Mouse (Mus musculus): ENCODE data around the gene Tmem265. TPM values are rescaled to one million over a fixed set of nuclear protein-coding genes. Genes with fewer than 3 reads are reported as not detected.
A peak's percentile ranks its signal among the peaks of the same experiment; 100 is the strongest.

Tmem265 gene
- polyA plus RNA-seq, 1 experiment from 2014 or later = 3.9 TPM

DNA sequence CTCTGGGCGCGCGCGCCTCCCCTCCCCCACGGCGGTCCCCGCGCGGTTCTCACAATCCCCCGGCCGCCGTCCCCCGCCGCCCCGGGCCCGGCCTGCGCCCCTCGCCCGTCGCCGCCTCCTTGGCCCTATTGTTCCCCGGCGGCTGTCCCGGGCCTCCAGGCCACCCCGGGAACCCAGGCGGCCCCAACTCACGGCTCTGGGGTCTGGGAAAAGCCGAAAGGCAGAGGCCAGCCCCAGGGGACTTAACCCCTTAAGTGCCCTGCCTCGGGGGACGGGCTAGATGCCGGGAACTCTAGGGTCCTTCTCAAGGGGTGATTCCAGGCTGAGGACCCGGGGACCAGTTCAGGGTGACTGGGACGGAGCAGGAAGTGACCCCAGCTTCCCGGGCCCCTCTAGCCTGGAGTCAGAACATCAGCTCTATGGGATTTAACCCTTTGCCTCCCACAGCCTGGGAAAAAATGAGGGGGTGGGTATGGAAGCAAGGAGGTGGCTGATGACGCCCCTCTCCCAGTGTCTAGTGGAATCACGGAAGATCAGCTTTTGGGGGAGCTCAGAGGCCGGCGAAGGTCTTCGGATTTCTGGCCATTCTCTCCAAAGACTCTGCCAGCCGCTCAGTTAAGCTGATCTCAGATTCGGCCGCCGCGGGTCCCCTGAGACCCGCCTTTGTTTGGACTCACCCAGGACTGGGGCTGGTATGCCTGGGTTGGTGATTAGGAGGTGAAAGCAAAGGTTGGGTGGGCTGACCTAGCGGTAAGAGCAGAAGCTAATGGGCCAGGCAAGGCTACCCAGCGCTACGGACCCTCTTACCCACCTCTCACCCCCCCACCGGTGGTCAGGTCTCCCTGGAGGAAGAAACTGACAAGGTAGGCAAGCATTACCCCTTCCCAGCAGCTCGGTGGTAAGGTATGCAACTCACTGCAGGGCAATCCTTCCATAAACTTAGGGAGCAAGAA is 54.0 kb downstream of the Tmem265 start, which contains the start of gene Zfp629:
Gene Zfp629, minus strand, starts transcription at position 907 of the 953 bp plus-strand sequence.
- ATAC-seq (replicated peaks; ENCODE audit: extremely low read depth, insufficient read depth, low FRiP score) = peak; percentile 86
- peak within 1 kb of the TSS; percentile 79 for H3K4me2 ChIP-seq (ENCODE audit: low read depth, low read length)
- no peaks in the 10 kb centered on the region for H3K27me3 ChIP-seq (ENCODE audit: control insufficient read depth, insufficient read depth, low read length)
- peak within 1 kb of the TSS; percentile 96 for H3K27ac ChIP-seq (ENCODE audit: low read length)
- peaks cover 5% of the 10 kb centered on the region for H3K9me3 ChIP-seq (replicated peaks; ENCODE audit: control insufficient read depth, low read length)
- under 1% methylated on average over 50 of the region's 50 CpGs for WGBS
- H3K4me3 ChIP-seq (ENCODE audit: low read length) = peak within 1 kb of the TSS; percentile 100
- H3K36me3 ChIP-seq (ENCODE audit: control insufficient read depth, insufficient read depth) = peaks cover 28% of the 10 kb centered on the region
- peaks cover 17% of the 10 kb centered on the region for H3K4me1 ChIP-seq (ENCODE audit: control insufficient read depth, insufficient read depth, low read length)
- H3K9ac ChIP-seq (ENCODE audit: low read length) = peak within 1 kb of the TSS; percentile 100

DNA sequence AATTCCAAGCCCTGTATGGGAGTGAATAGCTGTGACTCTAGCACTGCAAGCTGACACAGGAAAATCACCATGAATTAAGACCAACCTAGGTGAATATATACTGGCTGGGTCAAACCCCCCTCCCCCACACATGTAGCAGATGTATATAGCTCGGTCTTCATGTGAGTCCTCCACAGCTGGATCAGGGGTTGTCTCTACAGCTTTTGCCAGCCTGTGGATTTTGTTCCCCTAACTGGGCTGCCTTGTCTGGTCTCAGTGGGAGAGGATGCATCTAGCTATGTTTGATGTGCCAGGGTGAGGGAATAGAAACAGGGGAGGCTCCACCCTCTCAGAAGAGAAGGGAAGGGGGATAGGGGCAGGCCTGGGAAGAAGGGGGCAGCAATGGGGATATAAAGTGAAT is 55.1 kb downstream of the Tmem265 start:
- Histone ChIP-seq H3K9ac (ENCODE audit: low read length) (no peak overlapping the region), H3K4me2 (ENCODE audit: low read depth, low read length) (no peak overlapping the region), H3K27ac (ENCODE audit: low read length) (no peak overlapping the region), H3K9me3 (replicated peaks; ENCODE audit: control insufficient read depth, low read length) (peaks cover 4% of the 10 kb centered on the region), H3K4me3 (ENCODE audit: low read length) (no peak overlapping the region), H3K4me1 (ENCODE audit: control insufficient read depth, insufficient read depth, low read length) (peaks cover 17% of the 10 kb centered on the region), H3K27me3 (ENCODE audit: control insufficient read depth, insufficient read depth, low read length) (no peaks in the 10 kb centered on the region), H3K36me3 (ENCODE audit: control insufficient read depth, insufficient read depth) (peaks cover 16% of the 10 kb centered on the region)
- no peak for ATAC-seq (replicated peaks; ENCODE audit: extremely low read depth, insufficient read depth, low FRiP score)
- 67% methylated on average over 1 of the region's 1 CpGs for WGBS

Other genes starting within 250 kb of the Tmem265 start
- gene Zfp768, start 215.8 kb upstream of the Tmem265 start, polyA plus RNA-seq (2015; fragmentation: Nextera tagmentation; extraction: Ambion mirVana) = 17.1 and 20.0 TPM in 2 replicates
- gene Zfp747, start 185.3 kb upstream of the Tmem265 start, polyA plus RNA-seq (2015; fragmentation: Nextera tagmentation; extraction: Ambion mirVana) = 5.3 and 5.5 TPM in 2 replicates
- gene 9130019O22Rik, start 174.2 kb upstream of the Tmem265 start, polyA plus RNA-seq (2015; fragmentation: Nextera tagmentation; extraction: Ambion mirVana) = 4.5 and 4.9 TPM in 2 replicates
- 4.7 and 5.6 TPM in 2 replicates for gene E430018J23Rik, start 167.8 kb upstream of the Tmem265 start, polyA plus RNA-seq (2015; fragmentation: Nextera tagmentation; extraction: Ambion mirVana)
- gene Zfp764, start 154.6 kb upstream of the Tmem265 start, polyA plus RNA-seq (2015; fragmentation: Nextera tagmentation; extraction: Ambion mirVana) = 6.5 and 6.6 TPM in 2 replicates
- gene Zfp688, start 139.3 kb upstream of the Tmem265 start, polyA plus RNA-seq (2015; fragmentation: Nextera tagmentation; extraction: Ambion mirVana) = 14.1 and 14.8 TPM in 2 replicates
- gene Zfp689, start 112.2 kb upstream of the Tmem265 start, polyA plus RNA-seq (2015; fragmentation: Nextera tagmentation; extraction: Ambion mirVana) = 3.6 and 4.3 TPM in 2 replicates
- 31.6 and 31.8 TPM in 2 replicates for gene Prr14, start 101.8 kb upstream of the Tmem265 start, polyA plus RNA-seq (2015; fragmentation: Nextera tagmentation; extraction: Ambion mirVana)
- gene Fbrs, start 82.2 kb upstream of the Tmem265 start, polyA plus RNA-seq (2015; fragmentation: Nextera tagmentation; extraction: Ambion mirVana) = 8.3 and 8.9 TPM in 2 replicates
- gene Srcap, start 49.4 kb upstream of the Tmem265 start, polyA plus RNA-seq (2015; fragmentation: Nextera tagmentation; extraction: Ambion mirVana) = 27.7 and 29.8 TPM in 2 replicates
- gene Gm42715, start 41.8 kb upstream of the Tmem265 start, polyA plus RNA-seq (2015; fragmentation: Nextera tagmentation; extraction: Ambion mirVana) = 8.7 and 9.2 TPM in 2 replicates
- gene Phkg2, start 11.9 kb downstream of the Tmem265 start, polyA plus RNA-seq (2015; fragmentation: Nextera tagmentation; extraction: Ambion mirVana) = 33.2 and 36.6 TPM in 2 replicates
- gene Ccdc189, start 27.2 kb downstream of the Tmem265 start, polyA plus RNA-seq (2015; fragmentation: Nextera tagmentation; extraction: Ambion mirVana) = 14.0 and 15.8 TPM in 2 replicates
- 31.1 and 33.9 TPM in 2 replicates for gene Rnf40, start 27.4 kb downstream of the Tmem265 start, polyA plus RNA-seq (2015; fragmentation: Nextera tagmentation; extraction: Ambion mirVana)
- gene Zfp629, start 54.4 kb downstream of the Tmem265 start, polyA plus RNA-seq (2015; fragmentation: Nextera tagmentation; extraction: Ambion mirVana) = 9.6 and 11.2 TPM in 2 replicates
- gene Bcl7c, start 147.5 kb downstream of the Tmem265 start, polyA plus RNA-seq (2015; fragmentation: Nextera tagmentation; extraction: Ambion mirVana) = 36.9 and 37.5 TPM in 2 replicates
- gene Ctf1, start 151.3 kb downstream of the Tmem265 start, polyA plus RNA-seq (2015; fragmentation: Nextera tagmentation; extraction: Ambion mirVana) = 6.2 and 6.6 TPM in 2 replicates
- gene Ctf2, start 170.8 kb downstream of the Tmem265 start, polyA plus RNA-seq (2015; fragmentation: Nextera tagmentation; extraction: Ambion mirVana) = 0.11 TPM in 2 replicates
- 1.3 and 2.1 TPM in 2 replicates for gene Fbxl19, start 183.2 kb downstream of the Tmem265 start, polyA plus RNA-seq (2015; fragmentation: Nextera tagmentation; extraction: Ambion mirVana)
- 20.3 and 21.4 TPM in 2 replicates for gene Orai3, start 208.4 kb downstream of the Tmem265 start, polyA plus RNA-seq (2015; fragmentation: Nextera tagmentation; extraction: Ambion mirVana)
- gene Setd1a, start 215.3 kb downstream of the Tmem265 start, polyA plus RNA-seq (2015; fragmentation: Nextera tagmentation; extraction: Ambion mirVana) = 10.3 and 12.3 TPM in 2 replicates
- not detected in 2 replicates for gene Gm49388, start 224.2 kb downstream of the Tmem265 start, polyA plus RNA-seq (2015; fragmentation: Nextera tagmentation; extraction: Ambion mirVana)
- gene Hsd3b7, start 239.2 kb downstream of the Tmem265 start, polyA plus RNA-seq (2015; fragmentation: Nextera tagmentation; extraction: Ambion mirVana) = 24.5 and 24.9 TPM in 2 replicates